Mouse (Mus musculus) NIH3T3 (cell line): ENCODE data around the gene Taf3.

ENCODE experiments used
- DNase-seq: peaks from one replicate; pipeline ENCODE4 v3.0.0-alpha.2; 2012; ENCODE audit warnings: low read depth

Taf3 gene

DNA sequence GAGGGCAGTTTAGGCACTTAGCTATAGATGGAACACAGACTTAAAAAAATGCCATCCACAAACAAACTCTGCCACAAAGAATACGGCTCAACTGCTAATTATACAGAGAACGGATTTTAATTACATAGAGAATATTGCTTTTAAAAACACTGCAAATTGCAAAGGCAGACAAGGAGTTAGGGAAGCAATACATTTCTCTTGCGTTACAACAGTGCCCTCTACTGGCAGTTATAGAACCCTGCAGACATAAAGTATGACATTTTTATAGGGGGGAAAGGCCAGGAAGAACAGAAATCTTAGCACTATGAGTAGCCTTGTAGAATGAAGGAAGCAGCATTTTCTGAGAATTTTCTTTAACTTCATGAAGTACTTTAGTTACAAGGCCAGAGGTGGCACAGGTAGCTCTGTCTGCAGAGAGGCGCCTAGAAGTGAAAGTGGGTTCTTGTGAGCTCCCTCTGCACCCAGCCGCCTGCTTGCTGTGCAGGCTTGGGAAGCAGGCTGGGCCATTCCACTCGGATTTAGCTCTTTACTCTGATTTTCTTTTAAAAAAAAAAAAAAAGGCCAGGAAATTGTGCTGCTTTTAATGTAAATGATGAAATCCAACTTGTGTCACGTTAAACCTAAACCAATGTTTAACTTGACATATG is 38.0 kb downstream of the Taf3 start:
- DNase-seq, result peak; percentile 83

DNA sequence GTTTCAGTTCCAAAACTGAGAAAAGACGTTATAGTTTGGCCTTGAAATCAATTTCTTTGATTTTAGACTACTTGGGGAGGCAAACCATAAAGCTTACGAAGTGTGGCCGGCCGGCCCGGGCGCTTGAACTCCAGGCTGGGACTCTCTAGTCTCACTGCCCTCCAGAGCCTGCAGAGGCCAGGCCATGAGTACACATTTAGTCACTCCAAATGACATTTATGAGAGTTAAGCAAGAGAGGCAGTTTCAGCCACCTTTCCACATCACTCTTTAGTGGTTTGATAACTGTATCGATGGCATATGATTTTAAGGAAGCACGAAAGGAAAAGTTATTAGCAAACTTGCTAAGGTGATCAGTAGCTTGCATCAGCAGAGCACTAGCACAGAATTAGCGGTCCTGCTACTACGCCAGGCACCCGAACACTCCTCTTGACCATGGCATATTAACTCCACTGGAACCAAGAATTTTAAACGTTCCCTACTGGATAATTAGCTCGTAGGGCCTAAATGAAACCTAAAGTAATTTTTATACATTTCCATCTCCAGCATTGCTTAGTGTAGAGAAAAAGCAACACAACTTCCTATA is 38.6 kb downstream of the Taf3 start:
- no peak for DNase-seq

DNA sequence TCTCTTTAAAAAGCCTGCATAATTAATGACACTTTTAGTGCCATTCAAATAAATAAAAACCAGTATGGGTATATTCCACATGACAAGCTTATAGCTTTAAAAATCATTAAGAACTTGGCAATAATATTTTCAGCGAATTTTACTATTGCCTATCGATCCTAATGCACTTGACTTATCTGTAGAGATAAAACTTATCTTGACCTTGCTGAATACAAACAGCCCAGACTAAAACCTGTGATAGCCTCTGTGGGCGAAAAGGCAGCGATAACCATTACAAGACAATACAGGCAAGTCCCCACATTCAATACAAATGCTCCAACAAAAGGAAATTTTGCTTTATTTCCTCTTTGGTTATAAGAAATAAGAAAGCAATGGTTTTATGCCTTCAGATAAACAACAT is 39.8 kb downstream of the Taf3 start:
- DNase-seq, result no peak

DNA sequence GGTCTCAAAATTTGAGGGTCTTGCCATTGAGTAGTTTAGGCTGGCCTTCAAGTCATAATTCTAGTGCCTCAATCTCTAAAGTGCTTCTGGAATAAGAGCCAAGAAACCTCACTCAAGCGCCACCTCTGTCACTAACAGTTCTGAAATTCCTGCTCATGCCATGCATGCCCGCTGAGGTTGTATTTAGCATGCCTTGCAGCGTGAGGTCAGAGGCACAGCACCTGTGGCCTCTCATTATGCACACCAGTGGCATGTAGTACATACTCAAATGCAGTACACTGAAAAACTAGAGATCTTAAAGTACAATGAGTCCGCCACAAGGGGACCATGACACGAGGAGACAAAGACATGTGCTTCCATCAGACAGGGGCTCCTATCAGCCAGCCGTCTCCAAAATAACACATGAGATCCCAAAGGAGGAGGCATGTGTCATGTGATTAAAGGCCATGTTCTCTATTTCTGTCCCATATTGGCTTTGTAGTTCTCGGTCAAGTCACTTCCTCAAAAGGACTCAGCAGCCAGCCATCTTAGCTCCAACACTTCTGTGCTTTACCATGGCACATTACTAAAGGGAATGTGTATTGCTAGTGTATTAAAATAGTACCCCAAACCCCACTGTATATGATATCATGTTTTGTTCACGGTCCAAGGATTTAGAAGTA is 43.3 kb downstream of the Taf3 start:
- DNase-seq, result no peak

DNA sequence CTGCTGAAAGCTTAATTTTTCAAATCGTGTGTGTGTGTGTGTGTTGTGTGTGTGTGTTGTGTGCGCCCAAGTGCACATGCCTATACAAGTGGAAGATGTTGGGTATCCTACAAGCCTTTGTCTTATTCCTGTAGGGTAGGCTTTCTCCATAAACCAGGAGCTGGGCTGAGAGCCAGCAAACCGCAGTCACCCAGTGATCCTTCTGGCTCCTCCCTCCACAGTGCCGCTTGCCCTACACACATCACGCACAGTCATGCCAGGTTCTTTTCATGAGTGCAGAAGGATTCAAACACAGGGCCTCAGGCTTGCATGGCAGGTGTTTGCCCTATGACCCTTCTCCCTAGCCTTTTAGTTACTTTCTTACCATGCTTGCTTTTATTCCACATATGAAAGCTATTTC is 45.0 kb downstream of the Taf3 start:
- peak; percentile 38 for DNase-seq

DNA sequence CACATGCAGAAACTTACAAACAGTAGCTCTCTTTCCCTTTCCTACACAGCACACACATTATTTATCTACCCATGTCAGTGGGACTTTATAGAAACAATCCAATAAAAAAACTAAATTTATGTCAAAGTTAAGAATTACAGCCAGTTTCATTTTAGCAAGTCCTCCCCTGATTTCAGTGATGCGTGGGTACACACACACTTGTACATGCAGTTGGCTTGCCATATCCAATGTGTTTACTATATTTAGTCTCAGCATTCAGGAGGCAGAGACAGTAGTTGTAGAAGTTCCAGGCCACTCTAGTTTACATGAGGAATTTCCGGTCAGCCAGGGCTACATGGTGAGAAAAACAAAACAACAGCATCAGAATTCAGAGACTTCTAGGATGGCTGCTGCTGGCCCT is 46.8 kb downstream of the Taf3 start:
- no peak for DNase-seq

DNA sequence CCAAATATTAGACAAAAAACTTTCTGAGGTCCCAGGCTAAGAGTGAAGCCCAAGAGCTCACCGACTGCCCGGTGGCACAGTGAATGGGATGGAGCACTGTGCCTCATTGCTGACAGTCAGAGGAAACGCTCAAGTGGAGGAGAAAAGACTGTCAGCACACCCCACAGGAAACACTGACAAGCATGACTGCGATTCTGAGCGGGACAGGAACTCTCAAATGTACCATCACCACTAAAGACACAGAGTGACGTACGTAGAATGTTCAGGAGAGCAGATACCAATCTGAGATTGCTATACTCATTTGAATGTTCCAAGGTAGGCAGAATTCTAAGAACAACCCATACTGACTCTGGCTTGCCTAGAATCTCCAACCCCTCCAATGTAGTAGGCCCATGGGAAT is 50.9 kb downstream of the Taf3 start:
- no peak for DNase-seq

DNA sequence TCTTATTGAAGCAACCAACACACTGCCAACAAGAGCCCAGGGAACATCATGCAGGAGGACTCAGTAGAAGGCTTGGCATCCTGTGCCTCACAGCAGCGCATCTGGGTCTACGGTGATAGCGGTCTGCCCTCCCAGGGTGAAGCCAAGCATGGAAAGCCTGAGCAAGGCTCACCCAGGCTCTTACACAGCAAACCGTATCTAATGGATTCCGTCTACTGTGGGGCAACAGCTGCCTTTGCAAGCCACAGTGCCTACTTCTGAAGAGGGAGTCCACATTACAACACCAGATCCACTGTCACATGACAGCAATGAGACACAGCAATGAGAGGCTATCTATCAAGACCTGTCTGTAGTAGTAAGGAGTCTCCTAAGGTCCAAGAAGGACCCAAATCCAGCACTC is 52.3 kb downstream of the Taf3 start:
- no peak for DNase-seq

DNA sequence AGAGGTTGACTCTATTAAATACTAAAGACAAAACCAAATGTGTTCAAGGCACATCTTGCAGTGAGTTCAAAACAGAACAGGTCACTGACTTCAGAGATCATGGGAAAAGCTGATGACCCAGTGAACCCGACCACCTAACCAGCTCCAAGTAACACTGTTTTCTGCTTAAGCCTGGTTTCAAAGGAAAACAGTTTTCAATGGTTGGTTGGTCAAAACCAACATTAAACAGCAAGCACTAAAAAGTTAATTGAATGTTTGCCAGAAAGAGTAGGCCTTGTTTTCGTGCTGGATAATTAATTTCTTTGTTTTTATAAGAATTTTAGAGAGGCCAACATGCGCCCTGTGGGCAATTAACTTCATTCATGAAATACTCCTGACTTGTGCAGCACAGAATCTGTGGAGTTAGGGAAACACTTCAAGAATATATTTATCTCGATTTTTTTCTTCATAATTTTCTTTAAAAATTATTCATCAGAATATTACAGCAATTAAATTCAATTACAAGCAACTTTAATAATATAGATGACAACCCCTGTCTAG is 57.6 kb downstream of the Taf3 start:
- DNase-seq, result no peak

DNA sequence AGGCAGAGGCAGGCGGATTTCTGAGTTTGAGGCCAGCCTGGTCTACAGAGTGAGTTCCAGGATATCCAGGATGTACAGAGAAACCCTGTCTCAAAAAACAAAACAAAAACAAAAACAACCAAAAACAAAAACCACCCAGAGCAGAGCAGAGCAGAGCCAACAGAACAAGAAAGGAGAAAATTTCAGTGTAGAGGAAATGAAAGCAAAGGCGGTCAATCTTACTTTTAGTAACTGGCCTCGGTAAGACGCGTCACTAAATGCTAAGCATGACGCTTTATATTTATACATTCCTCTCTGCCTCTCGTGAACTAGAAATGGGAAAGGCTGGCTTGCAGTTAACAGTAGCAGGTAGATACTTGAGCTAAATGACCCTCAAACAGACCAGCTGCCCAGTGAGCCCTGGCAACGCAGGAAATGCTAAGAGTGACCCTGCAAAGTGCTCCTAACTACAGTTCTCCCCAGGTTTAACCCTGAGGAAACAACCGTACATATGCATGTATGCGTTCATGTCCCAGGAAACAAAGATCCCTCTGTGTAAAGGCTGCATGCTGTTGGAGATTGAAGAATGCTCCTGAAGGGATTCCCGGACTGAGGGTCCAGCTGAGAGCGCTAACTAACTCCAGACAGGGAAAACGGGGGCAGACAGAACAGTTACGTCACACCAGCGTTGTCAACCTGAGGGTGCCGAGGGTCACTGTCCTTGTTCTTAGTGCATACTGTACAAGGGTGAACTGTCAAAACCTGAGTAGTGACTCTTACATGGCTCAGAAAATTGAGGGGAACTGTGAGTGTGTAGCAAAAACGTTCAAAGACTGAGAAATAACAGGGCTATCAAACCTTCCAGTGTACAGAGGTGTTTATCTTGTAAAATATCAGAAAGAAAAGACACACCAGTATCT is 58.5 kb downstream of the Taf3 start:
- no peak for DNase-seq

DNA sequence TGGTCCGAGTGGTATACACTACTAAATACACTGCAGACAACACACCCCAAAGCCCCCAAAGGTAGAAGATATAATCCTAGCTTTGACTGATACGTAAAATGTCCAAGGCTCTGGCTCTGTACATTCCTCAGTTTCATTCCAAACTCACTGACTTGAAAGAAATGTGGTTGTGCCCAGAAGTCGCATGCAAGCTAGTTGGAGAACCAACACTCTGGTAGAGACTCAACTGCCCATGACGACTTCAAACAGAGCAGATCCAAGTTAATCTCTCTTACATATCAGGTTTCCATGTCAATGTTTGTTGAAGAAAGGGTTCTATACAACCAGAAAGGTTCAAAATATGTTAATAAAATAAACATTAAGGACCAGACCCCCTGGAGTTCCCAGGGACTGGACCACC is 60.1 kb downstream of the Taf3 start:
- DNase-seq, result no peak

DNA sequence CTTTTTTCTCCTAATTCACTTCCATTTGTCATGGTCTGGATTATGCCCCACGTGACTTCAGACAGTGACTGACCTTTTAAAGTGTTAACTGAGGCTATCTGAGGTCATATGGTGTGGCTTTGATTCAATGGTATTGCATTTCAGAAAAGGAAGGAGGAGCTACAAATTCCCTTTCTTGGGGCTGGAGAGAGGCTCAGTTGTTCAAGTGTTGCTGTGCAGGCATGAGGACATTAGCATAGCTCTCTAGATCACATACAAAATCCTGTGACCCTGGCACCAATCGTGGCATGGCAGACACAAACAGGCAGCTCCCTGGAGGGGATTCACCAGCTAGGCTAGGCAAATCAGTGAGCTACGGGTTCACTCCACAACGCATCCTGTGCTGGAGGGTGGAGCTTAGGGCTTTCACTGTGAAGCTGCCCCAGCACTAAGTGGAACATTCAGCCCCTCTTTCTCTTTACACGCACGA is 62.4 kb downstream of the Taf3 start:
- DNase-seq, result no peak

DNA sequence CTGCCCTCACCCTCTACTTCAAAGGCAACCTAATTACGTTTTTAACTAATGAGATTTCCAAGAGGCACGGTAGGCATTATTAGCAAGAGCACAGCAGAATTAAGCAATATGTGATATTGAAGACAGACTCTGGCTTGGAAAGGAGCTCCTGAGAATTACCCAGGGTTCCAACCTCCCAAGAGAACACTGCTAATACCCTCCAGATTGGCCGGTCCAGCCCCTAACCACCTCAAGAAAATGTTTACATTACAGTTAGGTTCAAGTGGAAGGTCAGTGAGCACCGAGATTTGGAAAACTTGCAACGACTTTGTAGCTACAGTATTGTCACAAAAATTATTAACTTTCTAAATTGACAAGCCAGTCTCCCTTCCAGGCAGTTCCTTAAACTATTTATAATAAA is 66.0 kb downstream of the Taf3 start:
- no peak for DNase-seq

DNA sequence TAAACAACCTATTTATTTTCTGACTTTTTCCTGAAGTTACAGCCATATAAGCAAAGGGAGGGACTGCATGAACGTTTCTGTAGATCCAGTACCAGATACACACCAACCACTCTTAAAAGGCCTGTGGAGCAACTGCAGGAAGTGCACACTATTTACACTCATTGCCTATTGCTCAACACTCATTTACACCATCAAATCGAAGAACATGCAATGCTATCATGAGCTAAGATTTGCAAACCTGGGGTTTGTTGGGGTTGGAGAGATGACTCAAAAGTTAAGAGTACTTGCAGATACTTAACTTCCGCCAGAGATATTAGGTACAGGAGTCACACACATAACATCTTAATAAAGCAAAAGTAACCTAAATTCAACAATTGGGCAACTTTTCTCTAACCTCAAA is 76.5 kb downstream of the Taf3 start:
- no peak for DNase-seq

DNA sequence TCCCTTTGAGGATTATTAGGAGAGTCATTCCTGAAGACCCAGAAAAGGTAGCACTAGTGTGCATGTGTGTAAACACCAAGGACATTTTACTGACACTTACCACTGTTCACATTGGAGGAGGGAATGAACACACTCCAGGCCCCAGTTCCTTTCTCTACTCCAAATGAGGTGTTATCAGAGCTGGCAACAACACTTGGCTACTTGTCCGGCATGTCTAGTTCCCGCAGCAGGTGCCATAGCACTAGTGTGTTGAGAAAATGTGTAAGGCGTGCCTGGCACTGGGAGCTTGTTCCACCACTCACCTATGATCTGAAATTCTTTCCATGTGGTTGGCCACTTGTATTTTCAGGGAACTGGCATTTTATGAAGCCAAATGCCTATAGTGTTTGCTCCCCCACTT is 77.8 kb downstream of the Taf3 start:
- DNase-seq, result no peak

DNA sequence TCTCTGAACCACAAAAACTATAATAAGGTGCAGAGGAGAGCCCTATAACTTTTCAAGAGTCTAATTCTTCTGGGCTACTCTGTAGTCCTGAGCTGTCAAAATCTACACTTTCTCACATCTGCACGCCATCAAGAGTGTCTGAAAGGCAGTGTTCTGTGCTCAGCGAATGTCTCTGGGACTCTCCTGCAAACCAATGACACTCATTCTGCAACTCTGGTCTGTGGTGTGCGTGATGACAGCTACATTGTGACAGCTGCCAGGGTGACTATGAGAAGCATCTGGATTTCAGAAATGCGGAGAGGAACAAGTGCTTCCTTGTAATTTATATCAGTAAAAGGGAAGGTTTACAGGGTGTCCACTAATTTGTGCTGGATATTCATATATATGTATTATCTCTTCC is 78.2 kb downstream of the Taf3 start:
- DNase-seq, result no peak

DNA sequence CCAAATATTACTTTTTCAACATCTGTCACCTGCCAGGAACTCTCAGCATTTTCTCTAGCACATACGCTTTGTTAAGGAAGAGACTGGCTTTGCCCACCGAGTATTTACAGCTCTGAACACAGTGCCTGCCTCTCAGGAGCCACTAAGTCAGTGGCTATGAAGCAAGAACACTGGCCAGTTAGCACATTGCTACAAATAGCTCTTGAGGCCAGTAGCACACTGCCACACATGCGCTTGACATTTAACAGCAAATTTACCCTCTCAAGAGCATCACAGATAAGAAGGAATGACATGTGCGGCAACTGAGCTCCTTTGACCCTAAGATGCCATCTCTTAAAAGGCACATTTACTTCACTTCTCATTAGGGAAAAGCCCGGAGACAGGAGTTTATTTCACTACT is 78.7 kb downstream of the Taf3 start:
- no peak for DNase-seq

DNA sequence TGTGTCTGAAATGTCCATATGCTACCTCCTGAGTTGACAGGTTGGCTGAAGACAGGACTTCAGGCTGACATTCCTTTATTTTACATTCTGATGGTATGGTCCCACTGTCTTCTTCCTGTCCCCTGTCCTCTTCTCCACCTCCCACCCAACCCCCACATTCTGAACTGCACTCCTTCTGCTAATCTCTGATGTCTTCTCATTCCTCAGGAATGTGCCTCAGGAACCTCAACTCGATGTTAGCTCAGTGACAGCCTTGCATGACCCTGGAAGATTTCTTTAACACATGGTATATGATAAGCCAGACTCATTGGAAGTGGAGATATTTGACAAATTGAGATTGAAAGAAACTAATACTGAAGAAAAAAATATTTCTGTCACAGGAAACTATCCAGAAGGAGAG is 81.8 kb downstream of the Taf3 start:
- no peak for DNase-seq

DNA sequence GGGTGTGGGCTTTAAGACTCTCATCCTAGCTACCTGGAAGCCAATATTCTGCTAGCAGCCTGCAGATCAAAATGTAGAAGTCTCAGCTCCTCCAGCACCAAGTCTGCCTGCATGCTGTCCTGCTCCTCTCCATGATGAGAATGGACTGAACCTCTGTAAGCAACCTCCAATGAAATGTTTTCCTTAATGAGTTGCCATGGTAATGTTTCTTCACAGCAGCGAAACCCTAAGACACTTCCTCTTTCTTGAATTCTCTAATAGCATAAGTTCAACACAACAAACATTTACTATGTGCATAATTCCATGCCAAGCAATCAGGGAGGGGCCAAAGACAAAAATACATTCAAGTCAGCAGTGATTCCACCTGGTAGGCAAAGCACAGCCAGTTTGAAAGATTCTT is 82.8 kb downstream of the Taf3 start:
- no peak for DNase-seq

DNA sequence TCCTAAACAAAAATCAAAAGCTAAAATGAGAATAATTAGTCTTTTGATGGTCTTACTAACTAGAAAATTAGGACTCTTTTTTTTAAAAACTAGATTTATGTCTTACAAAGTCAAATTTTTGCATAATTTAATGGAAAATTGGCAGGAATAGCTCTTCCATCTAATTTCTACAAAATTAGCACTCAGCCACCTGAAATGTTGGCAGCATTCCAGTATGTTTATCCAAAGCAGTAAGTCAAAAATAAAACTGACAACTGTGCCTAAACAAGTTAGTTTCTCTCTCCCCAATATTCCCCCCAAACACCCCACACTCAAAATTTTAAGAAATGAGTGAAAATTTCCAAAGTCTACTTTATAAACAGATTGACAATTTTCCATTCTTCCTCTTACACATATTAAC is 85.5 kb downstream of the Taf3 start:
- DNase-seq, result no peak

DNA sequence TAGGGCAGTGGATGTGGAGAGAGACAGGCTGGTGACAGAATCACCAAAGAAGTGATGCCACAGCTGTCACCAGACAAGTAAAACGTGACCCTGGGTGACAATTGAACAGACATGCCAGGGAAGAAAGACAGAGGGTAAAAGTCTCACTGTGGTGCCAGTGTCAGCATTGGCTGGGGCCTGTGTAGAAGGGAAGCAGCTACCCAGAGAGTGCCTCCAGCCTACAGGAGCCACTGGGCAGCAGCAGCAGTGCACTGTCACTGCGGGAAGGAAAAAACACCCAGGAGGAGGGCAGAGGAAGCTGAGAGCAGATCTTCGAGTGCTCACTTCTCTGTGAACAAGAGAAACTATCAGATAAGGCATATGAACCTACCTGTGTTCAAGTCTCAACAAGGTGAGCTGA is 86.7 kb downstream of the Taf3 start:
- DNase-seq, result no peak

DNA sequence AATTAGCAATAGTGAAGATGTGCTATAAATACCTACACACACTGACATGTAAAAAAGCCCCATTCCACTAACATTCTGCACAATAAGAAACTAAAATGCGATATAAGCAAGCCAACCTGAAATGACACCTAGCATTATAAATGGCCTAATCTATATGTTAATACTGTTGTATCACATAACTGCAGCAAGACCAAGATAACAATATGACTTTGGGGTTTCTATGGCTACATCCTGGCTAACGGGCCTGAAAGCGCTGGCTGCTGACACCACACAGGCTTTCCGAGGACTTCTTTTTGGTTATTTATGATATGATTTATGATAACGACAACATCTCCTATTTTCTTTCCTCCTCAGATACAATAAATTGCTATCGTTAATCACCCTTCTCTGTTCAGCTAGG is 90.4 kb downstream of the Taf3 start:
- DNase-seq, result no peak

DNA sequence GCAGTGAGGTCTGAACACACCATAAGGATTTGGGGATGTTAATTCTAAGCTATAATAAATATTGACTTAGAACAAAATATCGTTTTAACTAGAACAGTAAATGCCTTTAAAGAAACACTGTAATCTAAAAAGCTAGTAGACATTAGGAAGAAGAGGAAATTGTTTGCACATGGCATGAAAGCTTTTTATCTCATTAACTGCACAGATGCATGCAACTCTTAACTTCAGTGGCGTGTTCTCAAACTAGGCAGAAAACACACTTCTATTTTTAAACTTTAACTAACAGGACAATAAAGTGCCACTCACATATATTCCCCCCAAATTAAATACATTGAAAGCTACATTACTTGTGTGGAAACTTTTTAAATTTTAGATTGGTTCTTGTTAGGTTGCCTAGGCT is 91.8 kb downstream of the Taf3 start:
- no peak for DNase-seq
